Mouse (Mus musculus) frontal cortex, postnatal 36 days (tissue): ENCODE data around the gene Cd300e.

Source experiments
- DNase-seq, 2 experiments: peaks; one replicate each; pipeline ENCODE4 v3.0.0; 2022; ENCODE audit warnings: low spot score in 2 of 2

The Cd300e gene

DNA sequence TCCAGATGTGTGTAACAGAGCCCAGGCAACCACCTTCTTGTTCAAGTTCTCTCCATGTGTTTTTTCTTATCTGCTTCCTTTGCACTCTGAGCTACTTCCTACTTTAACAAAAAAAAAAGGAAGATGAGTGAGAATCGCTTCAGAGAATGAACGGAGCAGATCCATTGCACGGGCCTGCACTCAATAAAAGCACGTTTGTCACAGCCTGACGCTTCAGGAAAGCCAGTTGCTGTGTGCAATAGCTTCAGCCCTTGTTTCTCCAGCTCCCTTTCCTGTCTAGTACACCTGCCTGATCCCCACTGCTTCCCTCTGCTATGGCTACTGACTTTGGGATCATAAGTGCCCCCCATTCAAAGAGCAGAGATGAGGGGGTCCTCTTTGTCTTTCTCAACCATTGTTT is at the start of gene Cd300e:
Gene Cd300e, minus strand, starts transcription at position 101 of the 400 bp plus-strand sequence.
- no peak for DNase-seq

DNA sequence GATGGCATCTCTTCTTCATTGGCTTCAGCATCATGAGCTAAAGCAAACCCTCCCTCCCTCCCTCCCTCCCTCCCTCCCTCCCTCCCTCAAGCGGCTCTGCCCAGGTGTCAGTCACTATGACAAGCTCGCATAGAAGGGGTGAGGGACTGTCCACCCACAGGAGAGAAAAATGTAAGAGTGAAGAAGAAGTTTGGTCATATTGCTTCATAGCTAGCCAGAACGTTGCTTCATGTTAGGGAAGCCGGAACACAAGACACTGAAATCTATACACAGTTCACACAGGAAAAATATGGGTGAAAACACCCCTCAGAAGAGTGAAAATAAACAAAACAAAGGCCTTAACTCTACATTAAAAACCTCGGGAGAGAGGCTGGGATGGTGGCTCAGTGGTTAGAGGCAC is 48.3 kb upstream of the Cd300e start:
- DNase-seq, result no peak

DNA sequence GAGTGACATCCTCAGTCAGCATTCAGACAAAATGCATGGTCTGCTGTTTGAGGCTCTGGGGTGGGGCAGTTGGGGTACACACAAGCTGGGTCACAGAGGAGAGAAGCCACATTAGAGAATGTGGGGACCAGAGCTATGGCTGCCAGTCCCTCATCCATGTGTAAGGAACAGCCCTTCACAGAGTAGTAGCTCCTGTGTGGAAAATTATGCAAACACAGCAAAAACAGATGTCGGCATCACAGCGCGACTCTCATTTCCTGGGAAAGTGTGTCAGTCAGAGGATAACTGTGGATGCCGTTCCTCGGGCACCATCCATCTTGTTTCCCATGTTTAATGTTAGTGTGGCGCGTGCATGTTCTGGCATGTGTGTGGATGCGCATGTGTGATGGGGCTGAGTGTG is 46.2 kb upstream of the Cd300e start:
- no peak for DNase-seq

GRCm38 (mm10) chr11:115107403-115107916 is 45.5 kb upstream of the Cd300e start:
- DNase-seq, result no peak

GRCm38 (mm10) chr11:115106638-115107037 is 44.7 kb upstream of the Cd300e start:
- no peak for DNase-seq

- no peak for DNase-seq
Measured at GRCm38 (mm10) chr11:115104769-115105563, 43.0 kb upstream of the Cd300e start.

GRCm38 (mm10) chr11:115103470-115104413 is 41.8 kb upstream of the Cd300e start:
- no peak for DNase-seq

- no peak for DNase-seq
Measured at GRCm38 (mm10) chr11:115102116-115102515, 40.1 kb upstream of the Cd300e start.

DNA sequence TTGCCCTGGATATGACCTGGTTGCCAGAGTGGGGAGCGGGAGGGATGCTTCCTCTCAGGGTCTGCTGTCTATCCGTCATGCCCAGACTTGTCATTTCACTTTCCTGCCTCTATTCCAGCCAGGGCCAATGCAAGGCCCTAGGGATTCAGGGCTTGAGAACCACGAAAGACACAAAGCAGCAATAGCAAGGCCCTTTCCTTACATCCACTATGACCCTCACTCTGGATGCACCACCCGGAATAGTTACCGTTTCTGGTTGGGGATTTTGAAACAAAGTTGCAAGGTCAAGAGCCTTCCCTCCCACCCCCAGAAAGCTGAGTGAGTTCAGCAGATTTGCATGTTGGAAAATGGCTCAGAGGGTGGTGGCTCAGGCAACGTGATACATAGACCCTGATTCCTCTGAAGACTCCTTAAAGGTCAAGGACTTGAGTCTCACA is 39.7 kb upstream of the Cd300e start:
- no peak for DNase-seq

- no peak for DNase-seq
Measured at GRCm38 (mm10) chr11:115100741-115101140, 38.8 kb upstream of the Cd300e start.

DNA sequence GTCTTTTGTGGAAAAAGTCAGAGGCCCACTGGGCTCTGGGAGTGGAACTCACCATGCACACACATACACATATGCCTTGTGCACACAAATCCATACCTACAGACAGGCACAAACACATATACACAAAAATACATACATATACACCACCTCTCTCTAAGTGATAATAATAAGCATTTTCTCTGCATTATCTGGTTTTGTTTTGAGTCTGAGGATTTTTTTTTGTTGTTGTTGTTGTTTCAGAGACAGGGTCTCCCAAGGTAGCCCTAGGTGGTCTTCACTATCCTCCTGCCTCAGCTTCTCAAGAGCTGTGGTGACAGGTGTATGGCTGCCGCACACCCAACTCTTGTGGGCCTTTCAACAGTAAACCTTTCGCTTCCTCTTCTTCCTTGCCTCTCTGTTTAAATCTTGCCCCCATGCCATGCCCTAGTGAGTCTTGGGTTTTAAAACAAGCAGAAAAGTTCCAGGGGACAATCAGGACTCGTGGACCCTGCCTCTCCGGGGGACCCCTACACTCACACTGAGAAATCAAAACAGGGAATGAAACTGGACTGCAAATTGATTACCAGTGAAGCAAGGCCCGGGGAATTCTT is 38.1 kb upstream of the Cd300e start:
- DNase-seq, result no peak

DNA sequence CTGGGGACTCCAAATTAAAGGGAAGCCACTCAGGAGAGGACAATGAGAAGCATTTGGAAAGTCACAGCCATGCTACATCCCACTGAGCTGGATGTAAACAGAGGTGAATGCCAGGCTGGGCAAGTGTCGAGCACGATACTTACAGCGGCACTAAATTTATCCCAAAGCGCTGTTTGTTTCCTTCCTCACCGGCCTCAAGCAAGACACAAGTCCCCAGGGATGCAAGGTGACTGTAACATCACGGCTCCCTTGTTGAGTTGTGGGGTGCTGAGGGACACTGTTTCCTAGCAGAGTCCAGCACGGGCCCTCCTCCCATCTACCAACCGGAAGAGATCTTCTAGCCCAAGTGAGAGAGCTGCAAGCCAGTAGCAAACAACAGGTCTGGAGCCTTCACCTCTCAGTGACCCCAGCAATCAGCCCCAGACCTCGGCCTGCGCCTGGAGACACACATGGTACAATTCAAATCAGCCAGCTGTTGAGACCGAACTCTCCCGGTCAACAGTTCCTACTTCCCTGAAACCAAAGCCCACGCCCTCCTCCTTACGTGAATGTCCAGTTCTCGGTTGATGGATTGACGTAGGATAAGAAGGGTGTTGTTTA is 37.4 kb upstream of the Cd300e start:
- DNase-seq, result no peak

GRCm38 (mm10) chr11:115098203-115098932 is 36.4 kb upstream of the Cd300e start:
- DNase-seq, result no peak

DNA sequence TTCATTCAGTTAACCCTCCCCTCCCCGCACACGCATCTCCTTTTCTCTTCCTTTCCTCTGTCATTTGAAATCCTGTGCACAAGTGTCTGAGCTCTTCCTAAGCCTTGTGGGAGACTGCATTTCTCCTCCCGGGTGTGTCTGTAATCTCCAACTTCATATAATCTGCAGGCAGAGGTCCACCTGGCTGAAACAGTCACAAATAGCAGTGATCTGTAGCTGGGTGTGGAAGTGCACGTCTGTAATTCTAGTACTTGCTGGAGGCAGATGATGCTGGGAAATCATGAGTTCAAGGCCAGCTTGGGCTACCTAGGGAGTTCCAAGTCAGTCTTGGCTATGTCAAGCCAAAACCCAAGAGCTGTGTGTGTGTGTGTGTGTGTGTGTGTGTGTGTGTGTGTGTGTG is 30.2 kb upstream of the Cd300e start:
- DNase-seq, result no peak

DNA sequence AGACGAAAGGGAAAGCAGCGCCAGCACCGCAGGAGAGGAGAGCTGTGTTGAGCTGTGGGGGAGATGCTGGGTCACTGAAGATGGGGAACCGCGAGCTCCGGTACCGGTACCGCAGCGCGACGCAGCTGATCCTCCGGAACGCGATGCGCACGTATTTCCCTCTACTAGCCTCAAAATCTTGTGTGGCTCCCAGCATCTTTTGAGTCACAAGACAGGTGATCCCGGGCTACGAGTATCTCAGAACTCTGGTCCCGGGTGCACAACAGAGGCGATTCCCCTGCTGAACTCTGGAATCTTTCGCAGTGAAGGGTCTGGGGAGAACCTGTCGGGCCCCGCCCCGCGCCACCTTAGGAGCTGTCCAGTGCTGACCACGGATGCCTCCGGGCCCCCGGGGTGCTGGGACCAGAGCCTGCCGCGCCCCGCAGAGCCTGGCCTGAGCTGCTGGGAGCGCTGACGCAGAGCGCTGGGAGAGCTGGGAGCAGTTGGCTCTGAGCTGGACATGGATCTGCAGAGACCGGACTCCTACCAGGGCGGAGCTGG is 29.5 kb upstream of the Cd300e start, which contains the start of gene Rab37:
Gene Rab37, plus strand, starts transcription at position 70 of the 540 bp plus-strand sequence.
- DNase-seq, result no peak

- DNase-seq, result no peak
Measured at GRCm38 (mm10) chr11:115089853-115090252, 27.9 kb upstream of the Cd300e start.

DNA sequence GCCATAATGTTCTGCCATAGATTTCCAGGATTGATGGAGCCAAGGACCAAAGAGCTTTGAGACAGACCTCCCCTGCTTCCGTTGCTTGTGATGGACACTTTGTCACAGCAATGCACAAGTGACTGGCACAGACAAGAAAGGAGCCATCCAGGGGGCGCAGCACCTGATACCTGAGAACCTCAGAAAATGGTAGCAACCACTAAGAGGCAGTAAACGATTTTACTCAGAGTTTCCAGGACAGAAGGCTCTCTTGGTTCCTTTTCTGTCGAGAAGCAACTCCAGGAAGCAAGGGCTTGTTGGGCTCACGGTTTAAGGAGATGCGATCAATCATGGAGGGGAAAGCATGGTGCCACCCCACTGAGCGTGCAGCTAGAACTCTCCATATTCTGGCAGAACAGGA is 24.2 kb upstream of the Cd300e start:
- no peak for DNase-seq

GRCm38 (mm10) chr11:115085064-115085463 is 23.1 kb upstream of the Cd300e start:
- no peak for DNase-seq

DNA sequence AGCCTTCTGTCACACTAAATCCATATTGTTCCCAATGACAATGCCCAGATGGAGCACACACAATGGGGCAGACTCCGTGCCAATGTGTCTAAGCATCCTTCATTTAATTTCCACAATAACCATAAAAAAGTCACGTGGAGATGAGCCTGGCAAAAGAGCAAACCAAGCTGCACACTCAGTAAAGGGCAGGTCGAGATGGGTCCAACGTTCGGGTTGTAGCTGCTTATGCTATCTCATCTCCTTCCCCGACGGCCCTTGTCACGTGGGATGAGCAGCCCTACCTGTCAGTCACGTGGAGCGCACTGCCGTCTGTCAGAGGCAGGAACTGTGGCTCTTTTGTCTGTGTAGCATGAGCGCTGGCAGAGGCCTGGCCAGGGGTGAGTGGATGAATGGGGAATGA is 22.6 kb upstream of the Cd300e start:
- no peak for DNase-seq

DNA sequence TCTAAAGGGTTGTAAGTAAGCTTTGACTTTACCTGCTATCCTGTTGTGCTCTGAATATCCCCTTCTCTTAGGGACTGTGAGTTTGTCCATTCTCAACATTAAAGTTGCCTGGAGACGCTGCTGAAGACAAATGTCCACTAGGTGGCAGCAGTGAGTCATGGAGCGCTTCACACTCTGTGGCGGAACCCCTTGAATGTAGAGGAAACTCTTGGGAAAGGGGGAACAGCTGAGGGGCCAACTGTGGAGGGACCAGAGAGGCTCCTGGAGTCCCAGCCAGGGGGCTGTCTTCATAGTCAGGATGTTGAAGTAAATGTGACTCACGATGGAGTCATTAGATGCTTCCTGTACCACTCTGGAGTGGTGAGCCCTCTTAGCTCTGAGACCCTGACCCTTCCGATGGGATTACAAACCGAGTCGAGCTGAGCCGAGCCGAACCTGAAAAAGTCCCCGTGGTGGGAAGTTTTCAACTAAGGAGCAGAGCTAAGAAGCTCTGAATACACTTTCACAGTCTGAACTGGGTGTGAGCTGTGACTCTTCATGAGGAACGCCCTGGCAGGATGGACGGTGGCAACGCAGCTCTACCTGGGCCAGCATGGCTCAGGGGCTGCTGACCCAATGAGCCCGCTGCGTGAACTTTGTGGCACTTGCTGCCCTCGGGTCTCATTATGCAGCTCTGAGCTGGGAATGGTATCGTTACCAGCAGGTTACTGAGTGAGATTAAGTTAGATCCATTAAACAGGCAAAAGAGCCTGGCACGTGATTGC is 21.6 kb upstream of the Cd300e start:
- peak; percentile 61 to 80 for DNase-seq
